ENCODE assay signal across 18 mouse cellular contexts in the genomic region with DNA sequence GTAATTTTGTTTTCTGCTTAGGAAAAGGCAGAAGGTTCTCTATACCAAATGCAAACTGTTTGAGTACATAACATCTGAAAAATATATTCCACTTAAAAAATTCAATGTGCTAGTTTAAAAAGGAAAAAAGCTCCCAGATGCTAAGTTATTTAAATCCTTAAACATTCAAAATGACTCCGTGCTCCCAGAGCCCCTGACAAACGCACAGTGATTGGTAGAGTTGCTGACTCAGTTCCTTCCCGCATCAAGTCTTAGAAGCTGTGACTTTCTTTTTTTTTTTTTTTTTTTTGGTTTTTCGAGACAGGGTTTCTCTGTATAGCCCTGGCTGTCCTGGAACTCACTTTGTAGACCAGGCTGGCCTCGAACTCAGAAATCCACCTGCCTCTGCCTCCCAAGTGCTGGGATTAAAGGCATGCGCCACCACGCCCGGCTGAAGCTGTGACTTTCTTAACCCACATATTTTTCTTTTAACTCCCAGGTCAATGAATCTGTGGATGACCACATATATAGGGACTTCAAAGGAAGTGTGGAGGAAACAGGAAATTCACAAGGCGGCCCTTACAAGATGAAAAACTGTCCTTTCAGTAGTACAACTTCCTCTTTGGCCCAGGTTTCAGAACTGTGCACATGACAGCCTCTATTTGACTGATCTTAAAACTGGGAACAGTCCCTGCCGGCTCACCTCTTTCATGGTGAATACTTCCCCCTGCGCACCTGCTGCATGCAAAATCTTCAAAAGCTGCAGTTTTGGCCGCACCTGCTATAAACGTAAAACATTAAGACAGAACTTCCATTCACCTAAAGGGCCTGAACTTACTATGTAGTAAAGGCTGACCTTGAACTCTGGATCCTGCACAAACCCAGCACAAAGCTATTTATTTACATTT. TPM values are rescaled to one million over a fixed set of nuclear protein-coding genes. Genes with fewer than 3 reads are reported as not detected.
DNase-seq lines count a peak whose midpoint lies in the region; ATAC-seq and TF ChIP-seq lines count a peak whose summit lies in the region.
"Had no signal": no experiment of that assay in that cellular context is flagged by ENCODE, and none has a peak within 500 bp of the region (broad histone marks: within the 10 kb centered on the region; RNA-seq: fewer than 3 reads in every experiment).

No protein-coding gene starts in this region.

- no peaks in the 10 kb centered on the region for H3K9me3 ChIP-seq in heart, embryonic 12.5 days (replicated peaks)
- H3K9me3 ChIP-seq in ES-E14 (ENCODE audit: control insufficient read depth, insufficient read depth, low read depth, low read length), result no peaks in the 10 kb centered on the region
- H3K9me3 ChIP-seq: embryonic facial prominence, embryonic 13.5 days; forebrain, embryonic 10.5 days; hindbrain, embryonic 15.5 days; limb, embryonic 13.5 days had no signal

- H3K27ac ChIP-seq in heart, embryonic 12.5 days (ENCODE audit: poor library complexity, severe bottlenecking), result no peak overlapping the region
- H3K27ac ChIP-seq in ES-E14 (ENCODE audit: insufficient read depth, low read depth, low read length, poor library complexity, severe bottlenecking), result peak overlapping the region; percentile 36; the same call in 1 of the 2 replicates
- H3K27ac ChIP-seq: embryonic facial prominence, embryonic 13.5 days; forebrain, embryonic 10.5 days; hindbrain, embryonic 15.5 days; limb, embryonic 13.5 days had no signal

- no peak overlapping the region for H3K9ac ChIP-seq in heart, embryonic 12.5 days
- no peak overlapping the region for H3K9ac ChIP-seq in ES-E14 (ENCODE audit: insufficient read depth, low read depth, low read length, poor library complexity, severe bottlenecking)
- H3K9ac ChIP-seq: embryonic facial prominence, embryonic 13.5 days; hindbrain, embryonic 15.5 days; limb, embryonic 13.5 days had no signal

- H3K27me3 ChIP-seq in heart, embryonic 12.5 days (replicated peaks), result no peaks in the 10 kb centered on the region
- H3K27me3 ChIP-seq: embryonic facial prominence, embryonic 13.5 days; hindbrain, embryonic 15.5 days; limb, embryonic 13.5 days had no signal

- WGBS in heart, embryonic 12.5 days, result 87% methylated on average over 12 of the region's 13 CpGs

- in situ Hi-C loops in ES-E14 (cut with MboI; ENCODE audit: low sequenced_read_pairs in 2 of 2, unreplicated experiment in 2 of 2), result no loop called here

- H3K36me3 ChIP-seq in heart, embryonic 12.5 days, result peaks cover 69% of the 10 kb centered on the region
- peaks cover 36% of the 10 kb centered on the region for H3K36me3 ChIP-seq in ES-E14 (ENCODE audit: control insufficient read depth, insufficient read depth, low read length, poor library complexity, severe bottlenecking)

- H3K4me1 ChIP-seq in heart, embryonic 12.5 days (replicated peaks), result peaks cover 8% of the 10 kb centered on the region
- H3K4me1 ChIP-seq in ES-E14 (ENCODE audit: control insufficient read depth in 2 of 2, insufficient read depth in 2 of 2, low read length in 2 of 2, poor library complexity in 1 of 2), result peaks cover 1 to 2% of the 10 kb centered on the region in 2 experiments; a peak in 1 of 4 replicates
- H3K4me1 ChIP-seq: embryonic facial prominence, embryonic 13.5 days; forebrain, embryonic 10.5 days; hindbrain, embryonic 15.5 days; limb, embryonic 13.5 days had no signal

- H3K4me3 ChIP-seq in heart, embryonic 12.5 days, result no peak overlapping the region
- H3K4me3 ChIP-seq in ES-E14 (ENCODE audit: insufficient read depth in 1 of 2, low read depth in 1 of 2, low read length in 2 of 2, poor library complexity in 1 of 2, severe bottlenecking in 1 of 2), result peak overlapping the region in 1 of 2 experiments; percentile 36; a peak in 2 of 4 replicates
- H3K4me3 ChIP-seq: embryonic facial prominence, embryonic 13.5 days; forebrain, embryonic 10.5 days; hindbrain, embryonic 15.5 days; limb, embryonic 13.5 days; myocyte had no signal

- no peak for ATAC-seq in heart, embryonic 12.5 days (ENCODE audit: insufficient number of reproducible peaks, low FRiP score)
- peak; percentile 72 for ATAC-seq in megakaryocyte progenitor cell, adult 5-6 weeks (replicated peaks; ENCODE audit: poor library complexity)

- peak; percentile 87 for DNase-seq in heart, adult 11 months
- no peak for DNase-seq in ES-E14 (ENCODE audit: low read depth, low spot score)
- DNase-seq in thymus, postnatal 14 days, result peak; percentile 59
- DNase-seq in ovary, adult 18-20 months (ENCODE audit: low spot score), result no peak
- no peak for DNase-seq in gastrocnemius, postnatal 4 days (ENCODE audit: low spot score in 2 of 2)
- no peak for DNase-seq in testis, postnatal 14 days (ENCODE audit: low spot score)
- DNase-seq: adrenal gland, postnatal 10 days; cerebellum, postnatal 14 days; heart, postnatal 10 days; kidney, adult 18-20 months; kidney, postnatal 4 days had no signal

- no peak overlapping the region for H3K4me2 ChIP-seq in heart, embryonic 12.5 days
- H3K4me2 ChIP-seq: embryonic facial prominence, embryonic 13.5 days; hindbrain, embryonic 15.5 days; limb, embryonic 13.5 days had no signal

TF ChIP-seq in ES-E14, 5 proteins besides CTCF, POLR2A, EP300 and RAD21:
- TF ChIP-seq MAFK (IDR thresholded peaks at IDR 0.05; ENCODE audit: insufficient read depth, low read depth, low read length) (no peak), HCFC1 (IDR thresholded peaks at IDR 0.05; ENCODE audit: borderline replicate concordance, insufficient read depth, low read length) (no peak), ZNF384 (IDR thresholded peaks at IDR 0.05; ENCODE audit: low read depth, low read length) (0 out of 2 replicates have a peak, but pooled peaks have one; percentile 14), ZC3H11A (IDR thresholded peaks at IDR 0.05; ENCODE audit: borderline replicate concordance, low read depth, low read length) (no peak), CHD2 (IDR thresholded peaks at IDR 0.05; ENCODE audit: low read depth, low read length) (no peak)

RNA-seq across cellular contexts. Expression of a gene that starts 18.2 kb away (rescaled TPM):
- polyA plus RNA-seq in heart, embryonic 12.5 days (2016; fragmentation: Nextera tagmentation; extraction: Ambion mirVana), result 31.3 and 35.5 TPM in 2 replicates
- total RNA-seq in ES-E14 (2012; rRNA removed), result 136 and 254 TPM in 2 replicates
- total RNA-seq in megakaryocyte progenitor cell, adult 5-6 weeks (2015), result 65.0 and 85.1 TPM in 2 replicates
- 105 and 121 TPM in 2 replicates for total RNA-seq in megakaryocyte progenitor cell, adult 5-6 weeks (2017)
- total RNA-seq in gastrocnemius, postnatal 4 days (2021), result 10 to 100 TPM; 59.0 to 76.0 TPM

RNA-seq across cellular contexts. Expression of a gene that starts 33.3 kb away (rescaled TPM):
- 11.5 and 11.7 TPM in 2 replicates for polyA plus RNA-seq in heart, embryonic 12.5 days (2016; fragmentation: Nextera tagmentation; extraction: Ambion mirVana)
- 3.1 and 4.7 TPM in 2 replicates for total RNA-seq in ES-E14 (2012; rRNA removed)
- total RNA-seq in megakaryocyte progenitor cell, adult 5-6 weeks (2015), result 1.8 and 2.6 TPM in 2 replicates
- 1.5 and 1.7 TPM in 2 replicates for total RNA-seq in megakaryocyte progenitor cell, adult 5-6 weeks (2017)
- total RNA-seq in gastrocnemius, postnatal 4 days (2021), result 10 to 100 TPM; 41.7 to 47.7 TPM

Comparison
In these comparisons a context has a peak if more than half of its experiments do, and no peak if none do; other contexts are left out.
1. DNase-seq: peak in heart, adult 11 months (single experiment) and thymus, postnatal 14 days (single experiment); none in ES-E14 (single experiment), ovary, adult 18-20 months (single experiment), gastrocnemius, postnatal 4 days (0 of 2) and testis, postnatal 14 days (single experiment).